16 mouse cellular contexts compared by ENCODE assay signal in the genomic region with DNA sequence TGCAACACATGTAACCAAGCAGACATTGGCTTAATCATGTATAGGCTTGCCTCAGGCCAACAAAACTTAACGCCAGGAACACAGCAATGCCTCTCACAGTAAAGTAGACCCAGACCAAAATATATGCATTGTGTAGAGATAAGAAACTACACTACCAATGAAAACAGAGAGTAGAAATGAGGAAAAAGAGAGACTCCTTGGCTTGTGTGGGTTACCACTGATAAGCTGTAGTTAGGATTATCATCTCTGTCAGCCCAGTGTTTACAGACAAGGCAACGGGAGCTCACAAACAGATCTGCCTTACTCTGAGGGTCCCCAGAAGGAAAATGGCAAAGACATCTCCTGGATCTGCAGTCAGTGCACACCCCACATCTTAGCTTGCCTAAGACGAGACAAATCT. TPM values are rescaled to one million over a fixed set of nuclear protein-coding genes. Genes with fewer than 3 reads are reported as not detected.
"Had no signal": no experiment of that assay in that cellular context is flagged by ENCODE, and none has a peak within 500 bp of the region (broad histone marks: within the 10 kb centered on the region; RNA-seq: fewer than 3 reads in every experiment).

No protein-coding gene starts in this region.

- H3K36me3 ChIP-seq: limb, embryonic 12.5 days; midbrain, embryonic 15.5 days; neural tube, embryonic 12.5 days had no signal

- H3K4me3 ChIP-seq: limb, embryonic 12.5 days; midbrain, embryonic 15.5 days; neural tube, embryonic 12.5 days had no signal

- ATAC-seq: midbrain, embryonic 15.5 days had no signal

- H3K27me3 ChIP-seq: limb, embryonic 12.5 days; midbrain, embryonic 15.5 days; neural tube, embryonic 12.5 days had no signal

- H3K27ac ChIP-seq: kidney, postnatal 0 days; limb, embryonic 12.5 days; midbrain, embryonic 15.5 days; neural tube, embryonic 12.5 days had no signal

- DNase-seq: kidney, adult 11 months; kidney, adult 9 months; kidney, postnatal 36 days; lung, postnatal 36 days; thymus, postnatal 36 days had no signal

- H3K9me3 ChIP-seq: limb, embryonic 12.5 days; midbrain, embryonic 15.5 days; neural tube, embryonic 12.5 days had no signal

- H3K4me2 ChIP-seq: limb, embryonic 12.5 days; midbrain, embryonic 11.5 days; midbrain, embryonic 15.5 days; neural tube, embryonic 12.5 days had no signal

- H3K9ac ChIP-seq: limb, embryonic 12.5 days; midbrain, embryonic 15.5 days; neural tube, embryonic 12.5 days had no signal

RNA-seq across cellular contexts. Expression of a gene that starts 2.9 kb away (rescaled TPM):
- total RNA-seq: layer of hippocampus, adult 18-20 months; liver, adult 2 months; megakaryocyte, adult 5-6 weeks; monocyte, adult 5-6 weeks; neutrophil, adult 5-6 weeks had no signal
- polyA plus RNA-seq: liver, adult 2 months; spleen, adult 2 months had no signal

RNA-seq across cellular contexts. Expression of a gene that starts 25.0 kb away (rescaled TPM):
- total RNA-seq: megakaryocyte, adult 5-6 weeks; monocyte, adult 5-6 weeks; neutrophil, adult 5-6 weeks had no signal
